Mouse (Mus musculus) bone marrow, adult 2 months (tissue): ENCODE measurements around the gene Pnpla5.
A peak's percentile ranks its signal among the peaks of the same experiment; 100 is the strongest.

Experiments used
- CTCF ChIP-seq: fragments of 200-500 bp; IDR thresholded peaks from 2 replicates; pipeline ENCODE4 v1.5.1; 2011; ENCODE audit warnings: low read length, control low read depth; ENCODE audit not compliant: control insufficient read depth, insufficient read depth
- POLR2A ChIP-seq: fragments of 200-500 bp; IDR thresholded peaks from 2 replicates; pipeline ENCODE4 v1.6.1; 2011; ENCODE audit warnings: low read depth, mild to moderate bottlenecking, control low read depth, low read length, borderline replicate concordance; ENCODE audit not compliant: control insufficient read depth

DNA sequence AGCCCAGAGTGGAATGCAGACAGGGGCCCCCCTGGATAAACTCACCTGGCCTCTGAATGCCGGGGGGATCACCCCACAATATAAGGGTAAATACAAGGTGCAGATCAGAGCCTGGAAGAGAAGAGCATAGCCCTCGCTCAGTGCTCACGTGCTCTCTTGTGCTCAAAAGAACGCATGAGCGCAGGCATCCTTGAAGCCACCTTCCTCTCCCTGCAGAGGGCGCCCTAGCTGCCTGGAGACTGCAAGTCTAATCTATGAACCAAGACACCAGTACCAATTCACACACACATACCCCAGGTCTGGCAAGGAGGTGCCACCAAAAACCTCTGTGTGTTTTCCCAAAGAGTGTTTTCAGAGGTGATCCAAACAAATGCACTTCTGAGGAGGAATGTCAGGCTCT lies 2.4 kb downstream of the Pnpla5 start:
- TF ChIP-seq CTCF (peak; percentile 60), POLR2A (no peak)
